20 mouse cellular contexts compared by ENCODE assay signal in genomic region chr7:122296331-122296730, GRCm38 (mm10). TPM values are rescaled to one million over a fixed set of nuclear protein-coding genes. Genes with fewer than 3 reads are reported as not detected.
DNase-seq lines count a peak whose midpoint lies in the region; ATAC-seq and TF ChIP-seq lines count a peak whose summit lies in the region.
"Had no signal": no experiment of that assay in that cellular context is flagged by ENCODE, and none has a peak within 500 bp of the region (broad histone marks: within the 10 kb centered on the region; RNA-seq: fewer than 3 reads in every experiment).

No protein-coding gene starts in this region.

- no peak for TF ChIP-seq EP300 in MEL (IDR thresholded peaks at IDR 0.05; ENCODE audit: low read depth in 1 of 2, low read length in 2 of 2)

- H3K79me2 ChIP-seq in MEL (ENCODE audit: control insufficient read depth, insufficient read depth, low read length, poor library complexity), result no peaks in the 10 kb centered on the region

- no peaks in the 10 kb centered on the region for H3K4me1 ChIP-seq in MEL (ENCODE audit: control insufficient read depth in 1 of 2, insufficient read depth in 2 of 2, low read length in 2 of 2)
- no peaks in the 10 kb centered on the region for H3K4me1 ChIP-seq in midbrain, embryonic 14.5 days (ENCODE audit: control insufficient read depth, insufficient read depth, low read length)
- H3K4me1 ChIP-seq: embryonic facial prominence, embryonic 13.5 days; heart, embryonic 15.5 days; hindbrain, embryonic 13.5 days had no signal

- H3K9me3 ChIP-seq in MEL (replicated peaks; ENCODE audit: insufficient read depth, low read length), result no peaks in the 10 kb centered on the region
- no peaks in the 10 kb centered on the region for H3K9me3 ChIP-seq in midbrain, embryonic 14.5 days (ENCODE audit: control insufficient read depth, low read length)
- H3K9me3 ChIP-seq: embryonic facial prominence, embryonic 13.5 days; heart, embryonic 15.5 days; hindbrain, embryonic 13.5 days had no signal

- DNase-seq in layer of hippocampus, adult 2 months (ENCODE audit: low spot score in 2 of 2), result no peak
- no peak for DNase-seq in layer of hippocampus, postnatal 25 days (ENCODE audit: extremely low spot score in 1 of 2, low spot score in 1 of 2)
- DNase-seq in MEL (ENCODE audit: low read depth, low spot score), result peak; percentile 9
- peak; percentile 55 for DNase-seq in splenic B cell, adult 2 months (ENCODE audit: low read depth, low spot score)
- no peak for DNase-seq in lung, postnatal 36 days
- no peak for DNase-seq in midbrain, embryonic 14.5 days
- DNase-seq: adrenal gland, postnatal 10 days; cerebellum, postnatal 10 days; gastrocnemius, postnatal 36 days; heart, adult 11 months; heart, postnatal 14 days had no signal

- H3K27ac ChIP-seq in layer of hippocampus, adult 2 months, result peak overlapping the region; percentile 68; the same call in 1 of the 2 replicates
- H3K27ac ChIP-seq in MEL (ENCODE audit: control insufficient read depth, low read depth, low read length), result no peak overlapping the region
- H3K27ac ChIP-seq in midbrain, embryonic 14.5 days (replicated peaks; ENCODE audit: low read depth, low read length), result no peak overlapping the region
- H3K27ac ChIP-seq: embryonic facial prominence, embryonic 13.5 days; heart, embryonic 15.5 days; hindbrain, embryonic 13.5 days; hindbrain, postnatal 0 days had no signal

- H3K4me2 ChIP-seq in midbrain, embryonic 14.5 days (ENCODE audit: low read length), result no peak overlapping the region
- H3K4me2 ChIP-seq: embryonic facial prominence, embryonic 13.5 days; heart, embryonic 11.5 days; heart, embryonic 15.5 days; hindbrain, embryonic 13.5 days had no signal

- no peak for TF ChIP-seq CTCF in layer of hippocampus, adult 2 months (conservative IDR thresholded peaks at IDR 0.05)
- no peak for TF ChIP-seq CTCF in MEL (IDR thresholded peaks at IDR 0.05 in 2 of 3, conservative IDR thresholded peaks at IDR 0.05 in 1 of 3; ENCODE audit: control insufficient read depth in 1 of 3, insufficient read depth in 1 of 3, low read depth in 2 of 3, low read length in 3 of 3, poor library complexity in 1 of 3, severe bottlenecking in 1 of 3)

- ATAC-seq in inflammation-experienced regulatory T-cells, adult 6 months, result peak; percentile 8
- ATAC-seq in midbrain, embryonic 14.5 days (ENCODE audit: low FRiP score, low TSS enrichment), result no peak
- ATAC-seq: forebrain, embryonic 14.5 days; hindbrain, postnatal 0 days; intestine, embryonic 16.5 days had no signal

- WGBS in midbrain, embryonic 14.5 days, result 66% methylated on average over 1 of the region's 1 CpGs

- no peak for TF ChIP-seq RAD21 in MEL (IDR thresholded peaks at IDR 0.05; ENCODE audit: low read depth, low read length)

- no peak overlapping the region for H3K9ac ChIP-seq in MEL (ENCODE audit: control insufficient read depth, low read depth, low read length, poor library complexity, severe bottlenecking)
- no peak overlapping the region for H3K9ac ChIP-seq in midbrain, embryonic 14.5 days (replicated peaks; ENCODE audit: low read length)
- H3K9ac ChIP-seq: embryonic facial prominence, embryonic 13.5 days; heart, embryonic 15.5 days; hindbrain, embryonic 13.5 days had no signal

- no peak overlapping the region for H3K4me3 ChIP-seq in layer of hippocampus, adult 2 months
- no peak overlapping the region for H3K4me3 ChIP-seq in MEL (ENCODE audit: control insufficient read depth in 1 of 2, insufficient read depth in 1 of 2, low read depth in 2 of 2, low read length in 2 of 2)
- H3K4me3 ChIP-seq in midbrain, embryonic 14.5 days (replicated peaks; ENCODE audit: low read depth, low read length), result no peak overlapping the region
- H3K4me3 ChIP-seq: embryonic facial prominence, embryonic 13.5 days; heart, embryonic 15.5 days; hindbrain, embryonic 13.5 days had no signal

- H3K36me3 ChIP-seq in MEL (ENCODE audit: control insufficient read depth in 1 of 2, insufficient read depth in 2 of 2, low read length in 2 of 2), result no peaks in the 10 kb centered on the region
- H3K36me3 ChIP-seq in splenic B cell, adult 2 months (ENCODE audit: control insufficient read depth, insufficient read depth, low read length, poor library complexity, severe bottlenecking), result peaks cover 9% of the 10 kb centered on the region
- H3K36me3 ChIP-seq in midbrain, embryonic 14.5 days (ENCODE audit: control insufficient read depth, insufficient read depth, low read length), result no peaks in the 10 kb centered on the region
- H3K36me3 ChIP-seq: embryonic facial prominence, embryonic 13.5 days; G1E; heart, embryonic 15.5 days had no signal

- no peak for TF ChIP-seq POLR2A in MEL (IDR thresholded peaks at IDR 0.05; ENCODE audit: control insufficient read depth in 1 of 2, insufficient read depth in 1 of 2, low read depth in 1 of 2, low read length in 2 of 2, poor library complexity in 1 of 2)

- H3K27me3 ChIP-seq in MEL (ENCODE audit: control insufficient read depth in 1 of 2, insufficient read depth in 2 of 2, low read length in 2 of 2), result no peaks in the 10 kb centered on the region
- H3K27me3 ChIP-seq in splenic B cell, adult 2 months (ENCODE audit: control insufficient read depth, insufficient read depth, low read length, poor library complexity, severe bottlenecking), result no peaks in the 10 kb centered on the region
- no peaks in the 10 kb centered on the region for H3K27me3 ChIP-seq in midbrain, embryonic 14.5 days (ENCODE audit: control insufficient read depth, insufficient read depth, low read length)
- H3K27me3 ChIP-seq: heart, embryonic 15.5 days had no signal

TF ChIP-seq in MEL, 35 proteins besides CTCF, POLR2A, EP300 and RAD21:
- no peak for TF ChIP-seq CHD1 (IDR thresholded peaks at IDR 0.05; ENCODE audit: low read depth, low read length)
- TF ChIP-seq MAZ (IDR thresholded peaks at IDR 0.05; ENCODE audit: low read depth, low read length), result no peak
- no peak for TF ChIP-seq TCF12 (IDR thresholded peaks at IDR 0.05; ENCODE audit: low read depth, low read length)
- no peak for TF ChIP-seq ETS1 (IDR thresholded peaks at IDR 0.05; ENCODE audit: low read depth, low read length)
- TF ChIP-seq MEF2A (IDR thresholded peaks at IDR 0.05; ENCODE audit: extremely low read depth, insufficient replicate concordance, low read depth, low read length, poor library complexity, severe bottlenecking), result no peak
- no peak for TF ChIP-seq ZMIZ1 (IDR thresholded peaks at IDR 0.05; ENCODE audit: low read depth, low read length)
- TF ChIP-seq CHD2 (IDR thresholded peaks at IDR 0.05; ENCODE audit: low read length), result no peak
- TF ChIP-seq ZC3H11A (IDR thresholded peaks at IDR 0.05; ENCODE audit: low read depth, low read length), result no peak
- TF ChIP-seq ELF1 (IDR thresholded peaks at IDR 0.05; ENCODE audit: low read depth, low read length), result no peak
- TF ChIP-seq MAX (IDR thresholded peaks at IDR 0.05; ENCODE audit: low read length), result no peak
- TF ChIP-seq SMC3 (IDR thresholded peaks at IDR 0.05; ENCODE audit: low read depth, low read length), result no peak
- no peak for TF ChIP-seq TBP (IDR thresholded peaks at IDR 0.05; ENCODE audit: low read depth, low read length)
- no peak for TF ChIP-seq UBTF (IDR thresholded peaks at IDR 0.05; ENCODE audit: borderline replicate concordance, insufficient read depth, low read depth, low read length)
- TF ChIP-seq E2F4 (IDR thresholded peaks at IDR 0.05; ENCODE audit: borderline replicate concordance, low read depth, low read length), result no peak
- no peak for TF ChIP-seq TAL1 (IDR thresholded peaks at IDR 0.05; ENCODE audit: low read length)
- TF ChIP-seq MYC (IDR thresholded peaks at IDR 0.05; ENCODE audit: low read depth, low read length), result no peak
- no peak for TF ChIP-seq NELFE (IDR thresholded peaks at IDR 0.05; ENCODE audit: low read depth, low read length)
- no peak for TF ChIP-seq GABPA (IDR thresholded peaks at IDR 0.05; ENCODE audit: low read depth, low read length)
- TF ChIP-seq HCFC1 (IDR thresholded peaks at IDR 0.05; ENCODE audit: low read depth, low read length), result no peak
- TF ChIP-seq POLR2AphosphoS2 (IDR thresholded peaks at IDR 0.05; ENCODE audit: low read length), result no peak
TF ChIP-seq in MEL: peak in this region for 0.

RNA-seq across cellular contexts. Expression of gene Prkcb, which starts 7.8 kb away (rescaled TPM):
- total RNA-seq in layer of hippocampus, adult 2 months (2021), result 100 to 1,000 TPM; 788 to 796 TPM
- 100 to 1,000 TPM; 775 to 867 TPM for total RNA-seq in layer of hippocampus, postnatal 25 days (2021)
- total RNA-seq in MEL (2012; rRNA removed), result not detected in 2 replicates
- not detected for polyA plus RNA-seq in MEL (2012; ENCODE audit: insufficient read depth in 1 of 2, insufficient read length in 2 of 2, low read depth in 1 of 2, low replicate concordance in 2 of 2, missing spikeins in 1 of 2)
- 10 to 100 TPM; 45.1 to 89.5 (median 71.9) TPM for polyA plus RNA-seq in inflammation-experienced regulatory T-cells, adult 6 months (2017; shearing (Covaris generic))
- polyA plus RNA-seq in midbrain, embryonic 14.5 days (2014; fragmentation: Nextera tagmentation; extraction: Ambion mirVana), result 110 and 111 TPM in 2 replicates
- polyA plus RNA-seq: G1E had no signal

Comparison
In these comparisons a context has a peak if more than half of its experiments do, and no peak if none do; other contexts are left out.
1. DNase-seq: peak in MEL (single experiment) and splenic B cell, adult 2 months (single experiment); none in layer of hippocampus, adult 2 months (0 of 2), layer of hippocampus, postnatal 25 days (0 of 2), lung, postnatal 36 days (single experiment) and midbrain, embryonic 14.5 days (single experiment).
2. RNA of gene Prkcb, which starts 7.8 kb away (total RNA-seq): 775 to 867 TPM in layer of hippocampus, postnatal 25 days and 788 to 796 TPM in layer of hippocampus, adult 2 months; not detected in MEL; every median in the first group is over 100 times any median in the second.